Mouse (Mus musculus) monocyte, adult 5-6 weeks (primary cell): ENCODE results near the gene Fsip1. TPM values are rescaled to one million over a fixed set of nuclear protein-coding genes. Genes with fewer than 3 reads are reported as not detected.

Source experiments
- ATAC-seq: fragments of 153-309, 156-312 bp; replicated peaks from 2 replicates; pipeline ENCODE4 v1.8.0; 2017; ENCODE audit warnings: mild to moderate bottlenecking; ENCODE audit not compliant: low TSS enrichment, insufficient number of reproducible peaks, severe bottlenecking, poor library complexity, low FRiP score
- total RNA-seq: library from RNA; stranded (forward); fragments of 200-1000, 200-491, 200-594 nt; gene quantifications from 3 replicates; pipeline ENCODE4 v1.2.3, GENCODE M21; 2017

The Fsip1 gene
- total RNA-seq, 1 experiment from 2014 or later = not detected

- ATAC-seq = no peak
Observed at GRCm38 (mm10) chr2:118203739-118204461, 52.9 kb downstream of the Fsip1 start.

- ATAC-seq = no peak
Observed at GRCm38 (mm10) chr2:118202934-118203333, 53.8 kb downstream of the Fsip1 start.

DNA sequence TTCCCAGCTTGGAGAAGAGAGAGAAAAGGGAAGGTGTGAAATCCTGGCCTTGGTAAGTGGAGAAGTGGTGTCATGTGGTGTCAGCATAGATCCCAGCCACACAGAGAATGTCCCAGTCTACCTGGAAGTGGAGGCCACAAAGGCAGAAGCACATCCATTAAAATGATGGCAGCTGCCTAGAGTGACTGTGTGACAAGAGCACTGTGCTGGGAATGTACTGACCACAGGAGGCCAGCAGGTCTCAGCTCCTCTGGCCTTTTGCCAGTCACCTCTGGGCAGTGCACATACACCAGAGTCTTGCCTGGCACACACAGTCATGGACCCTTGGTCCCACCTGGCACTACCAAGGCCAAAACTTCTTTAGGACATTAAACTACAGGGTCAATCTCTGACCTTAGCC is 54.8 kb downstream of the Fsip1 start:
- no peak for ATAC-seq

GRCm38 (mm10) chr2:118199867-118200266 is 56.9 kb downstream of the Fsip1 start:
- ATAC-seq = peak; percentile 83

- ATAC-seq = no peak
Observed at GRCm38 (mm10) chr2:118196966-118197365, 59.8 kb downstream of the Fsip1 start.

GRCm38 (mm10) chr2:118182136-118182535 is 74.6 kb downstream of the Fsip1 start:
- ATAC-seq = no peak

DNA sequence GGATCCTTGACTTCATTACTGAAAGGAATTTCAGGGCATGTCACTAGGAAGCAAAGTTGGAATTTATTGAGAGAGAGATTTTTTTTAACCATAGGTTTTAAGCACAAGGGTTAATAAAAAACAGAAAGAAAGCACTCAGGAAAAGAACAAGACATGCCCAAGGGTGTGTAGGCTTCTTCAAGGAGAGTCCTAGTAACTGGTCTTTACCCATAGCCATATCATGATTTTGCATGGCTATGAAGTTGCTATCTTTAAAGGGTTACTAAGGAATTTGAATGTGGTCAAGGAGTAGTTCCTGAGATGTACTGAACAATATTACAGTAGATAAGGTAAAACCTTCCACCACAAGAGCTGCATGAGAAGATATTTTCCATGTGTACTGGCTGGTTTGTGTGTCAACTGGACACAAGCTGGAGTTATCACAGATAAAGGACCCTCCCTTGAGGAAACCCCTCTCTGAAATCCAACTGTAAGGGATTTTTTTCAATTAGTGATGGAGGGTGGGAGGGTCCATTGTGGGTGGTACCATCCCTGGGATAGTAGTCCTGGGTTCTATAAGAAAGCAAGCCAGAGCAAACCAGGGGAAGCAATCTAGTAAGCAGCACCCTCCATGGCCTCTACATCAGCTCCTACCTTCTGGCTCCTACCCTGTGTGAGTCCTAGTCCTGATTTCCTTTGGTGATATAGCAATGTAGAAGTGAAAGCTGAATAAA is 76.7 kb downstream of the Fsip1 start:
- ATAC-seq = no peak

DNA sequence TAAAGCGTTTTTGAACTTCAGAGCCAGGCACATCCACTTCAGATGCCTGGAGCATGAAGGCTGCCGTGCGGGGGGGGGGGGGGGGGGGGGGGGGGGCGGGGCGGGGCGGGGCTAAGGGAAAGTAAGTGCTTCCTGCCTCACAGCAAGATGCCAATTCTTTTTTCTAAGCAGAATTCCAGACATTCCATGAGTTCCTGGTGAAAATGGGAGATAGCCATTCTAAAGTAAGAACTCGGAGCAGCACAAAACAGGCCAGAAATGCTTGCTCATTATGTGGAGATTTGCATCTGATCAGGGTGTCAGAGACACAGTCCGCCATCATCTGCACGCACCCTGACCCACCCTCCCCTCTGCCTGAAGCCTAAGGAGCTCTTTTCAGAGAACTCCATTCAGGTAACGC is 77.3 kb downstream of the Fsip1 start:
- ATAC-seq = no peak

DNA sequence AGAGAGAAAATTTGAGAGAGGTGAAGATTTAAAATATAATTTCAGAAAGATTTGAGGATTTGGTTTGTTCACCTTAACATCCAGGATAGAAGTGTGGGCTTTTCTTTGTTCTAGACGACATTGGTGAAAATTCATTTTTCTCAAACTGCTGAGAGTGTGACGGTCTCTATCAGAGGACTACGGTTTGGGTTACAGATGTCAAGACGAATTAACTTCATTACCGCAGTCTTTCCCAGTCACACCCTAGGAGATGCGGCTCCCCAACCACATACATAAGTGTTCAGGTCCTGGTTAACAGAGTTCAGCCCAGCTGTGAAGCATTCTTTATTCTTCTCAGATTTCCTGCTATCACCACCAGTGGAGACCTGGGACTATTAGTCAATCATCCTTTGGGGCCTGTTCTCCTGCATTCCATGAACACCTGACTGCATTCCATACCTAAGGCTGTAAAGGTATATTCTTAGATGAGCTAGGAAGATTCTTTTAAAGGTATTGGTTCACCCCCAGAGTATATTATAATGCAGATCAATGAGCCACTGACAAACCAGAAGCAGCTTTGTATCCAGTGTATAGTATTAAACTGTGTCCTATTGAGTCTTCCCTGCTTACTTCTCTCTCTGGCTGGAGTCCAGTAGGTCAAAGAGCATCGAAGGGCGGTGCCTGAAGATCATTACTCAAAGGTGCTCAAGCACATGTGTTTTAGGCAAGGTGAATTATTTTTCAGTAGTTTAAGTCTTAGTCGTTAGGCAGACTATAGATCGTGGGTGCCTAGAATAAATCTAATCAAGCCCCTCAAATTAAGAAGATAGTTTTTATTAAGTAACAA is 82.0 kb downstream of the Fsip1 start:
- ATAC-seq = no peak

DNA sequence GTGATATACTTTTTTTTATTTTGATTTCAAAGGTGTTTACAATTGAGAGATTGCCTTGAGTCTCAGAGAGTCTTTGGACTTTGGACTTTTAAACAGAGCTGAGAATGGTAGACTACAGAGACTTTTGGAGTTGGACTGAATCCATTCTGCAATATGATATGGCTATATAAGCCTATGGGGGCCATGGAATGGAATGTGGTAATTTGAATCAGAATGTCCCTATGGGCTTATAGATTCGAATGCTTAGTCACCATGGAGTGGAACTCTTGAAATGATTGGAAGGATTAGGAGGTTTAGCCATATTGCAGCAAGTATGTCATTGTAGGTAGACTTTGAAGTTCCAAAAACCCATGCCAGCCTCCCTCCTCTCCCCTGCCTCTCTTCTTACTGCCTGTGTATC is 88.5 kb downstream of the Fsip1 start:
- ATAC-seq = no peak

DNA sequence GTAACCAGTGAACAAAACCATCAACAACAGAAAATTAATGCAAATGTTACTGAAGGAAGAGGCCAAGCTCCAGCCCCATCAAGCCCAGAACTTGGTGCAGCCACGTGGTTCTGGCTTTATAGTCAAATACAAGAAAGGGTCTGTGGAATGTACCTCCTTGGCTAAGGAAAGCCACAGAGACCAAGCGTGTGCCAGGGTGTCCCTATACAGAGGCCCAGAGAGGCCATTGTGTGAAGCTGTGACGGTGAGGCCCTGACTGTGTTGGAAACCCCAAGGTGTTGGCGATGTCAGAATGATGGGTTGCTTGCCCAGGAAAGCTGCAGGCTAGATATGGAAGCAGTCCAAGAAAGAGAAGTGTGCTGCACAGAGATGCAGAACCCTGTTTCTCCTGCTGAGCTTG is 89.0 kb downstream of the Fsip1 start:
- no peak for ATAC-seq

DNA sequence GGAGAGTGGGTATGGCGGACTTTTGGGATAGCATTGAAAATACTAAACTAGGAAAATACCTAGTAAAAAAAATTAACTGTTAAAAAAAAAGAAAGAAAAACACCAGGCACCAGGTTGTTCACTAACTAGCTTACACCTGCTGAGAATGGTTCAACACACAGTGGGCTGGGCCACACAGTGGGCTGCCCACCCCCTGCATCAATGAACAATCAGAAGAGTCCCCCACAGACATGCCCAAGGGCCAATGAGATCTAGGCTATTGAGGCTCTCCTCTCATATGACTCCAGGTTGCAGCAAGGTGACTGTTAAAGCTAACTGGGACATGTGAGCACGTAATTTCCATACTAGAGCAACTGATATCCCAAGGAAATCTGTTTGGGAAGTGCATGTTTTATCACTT is 91.1 kb downstream of the Fsip1 start:
- ATAC-seq = no peak

GRCm38 (mm10) chr2:118164137-118164536 is 92.6 kb downstream of the Fsip1 start:
- no peak for ATAC-seq

DNA sequence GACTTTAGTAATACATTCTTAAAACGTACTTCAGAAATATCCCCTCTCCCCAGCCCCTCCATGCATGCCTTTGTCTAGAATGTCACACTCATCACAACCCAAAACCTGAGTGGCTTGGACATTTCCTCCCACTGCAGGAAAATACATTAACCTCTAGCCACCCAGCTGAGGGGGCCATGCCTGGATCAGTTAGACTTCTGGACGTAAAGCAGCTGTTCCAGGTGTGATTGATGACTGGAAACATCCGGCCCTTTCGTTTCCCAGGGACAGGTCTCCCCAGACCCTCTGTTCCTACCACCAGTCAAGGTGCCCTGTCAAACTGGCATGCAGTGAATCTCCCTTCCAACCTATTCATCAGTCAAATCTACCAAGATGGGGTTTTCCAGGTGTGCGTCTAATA is 94.3 kb downstream of the Fsip1 start:
- ATAC-seq = no peak

DNA sequence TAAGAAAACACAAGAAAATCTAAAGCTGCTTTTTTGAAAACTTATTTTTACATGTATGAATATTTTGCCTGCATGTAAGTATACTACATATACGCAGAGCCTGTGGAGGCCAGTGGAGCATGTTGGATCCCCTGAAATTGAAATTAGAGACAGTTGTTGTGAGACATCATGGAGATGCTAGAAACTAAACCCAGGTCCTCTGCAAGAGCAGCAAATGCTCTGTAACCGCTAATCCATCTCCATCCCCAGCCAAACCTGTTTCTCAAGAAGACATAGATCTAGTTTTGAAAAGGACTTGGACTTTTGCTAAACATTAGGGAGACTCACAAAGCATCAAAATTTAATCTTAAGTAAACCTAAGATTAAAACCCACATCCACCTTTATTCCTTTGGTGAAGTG is 95.8 kb downstream of the Fsip1 start:
- ATAC-seq = no peak

DNA sequence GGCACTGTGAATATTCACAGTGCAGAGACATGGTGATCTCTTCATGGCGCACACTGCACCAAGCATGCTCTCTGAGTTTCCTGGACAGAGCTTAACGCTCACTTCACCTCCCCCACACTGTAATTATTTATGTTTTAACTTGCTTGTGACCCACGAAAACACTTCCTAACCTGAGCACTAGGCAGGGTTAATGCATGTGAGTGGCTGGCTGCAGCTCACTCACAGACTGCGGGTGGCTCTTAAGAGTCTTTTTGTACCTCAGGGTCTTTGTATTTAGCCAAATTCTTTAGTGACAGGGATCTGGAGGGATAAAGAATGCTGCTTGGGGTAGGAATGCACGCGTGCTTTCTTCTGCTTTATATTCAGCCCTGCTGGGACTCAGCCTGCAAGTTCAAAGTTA is 96.2 kb downstream of the Fsip1 start:
- no peak for ATAC-seq

GRCm38 (mm10) chr2:118159126-118159525 is 97.6 kb downstream of the Fsip1 start:
- ATAC-seq = no peak

- 0 out of 2 replicates have a peak, but pooled peaks have one; percentile 35 for ATAC-seq
Observed at GRCm38 (mm10) chr2:118158095-118158494, 98.7 kb downstream of the Fsip1 start.

- no peak for ATAC-seq
Observed at GRCm38 (mm10) chr2:118149855-118150563, 106.8 kb downstream of the Fsip1 start.
